Mouse (Mus musculus): ENCODE data around the gene Cntn5.

The Cntn5 gene

GRCm38 (mm10) chr9:9705180-9705579 is 1199.4 kb downstream of the Cntn5 start:
- DNase-seq (ENCODE audit: low read depth): no peak

GRCm38 (mm10) chr9:9696636-9697035 is 1207.9 kb downstream of the Cntn5 start:
- no peak for DNase-seq (ENCODE audit: low read depth)

- DNase-seq (ENCODE audit: low read depth): no peak
These were observed 1222.2 kb downstream of the Cntn5 start for GRCm38 (mm10) chr9:9682348-9682884.

- DNase-seq (ENCODE audit: low read depth): no peak
These were observed 1228.5 kb downstream of the Cntn5 start for GRCm38 (mm10) chr9:9676078-9676477.

GRCm38 (mm10) chr9:9674531-9674930 is 1230.0 kb downstream of the Cntn5 start:
- DNase-seq (ENCODE audit: low read depth): no peak

GRCm38 (mm10) chr9:9673277-9674049 is 1231.1 kb downstream of the Cntn5 start:
- no peak for DNase-seq (ENCODE audit: low read depth)

- no peak for DNase-seq (ENCODE audit: low read depth)
These were observed 1251.1 kb downstream of the Cntn5 start for GRCm38 (mm10) chr9:9653463-9653862.

GRCm38 (mm10) chr9:9647361-9647760 is 1257.2 kb downstream of the Cntn5 start:
- no peak for DNase-seq (ENCODE audit: low read depth)

- no peak for DNase-seq (ENCODE audit: low read depth)
These were observed 1258.3 kb downstream of the Cntn5 start for GRCm38 (mm10) chr9:9646276-9646675.

Measured in naive thymus-derived CD4-positive, alpha-beta T cell, adult 2 months (primary cell).